Mouse (Mus musculus) liver, embryonic 12.5 days (tissue): ENCODE results near the gene Ptpn13. TPM values are rescaled to one million over a fixed set of nuclear protein-coding genes. Genes with fewer than 3 reads are reported as not detected.

Experiments used
- ATAC-seq: fragments of 200-750 bp; cut with Nextera tagmentation; 2 replicates; pipeline ENCODE4 v1.8.0; 2017; ENCODE audit warnings: moderate number of reproducible peaks, mild to moderate bottlenecking, moderate library complexity
- H3K27ac ChIP-seq: fragments of 300-500 bp; sonication (generic); 2 replicates; pipeline ENCODE4 v1.5.1; 2016; ENCODE audit warnings: mild to moderate bottlenecking
- H3K27me3 ChIP-seq: fragments of 300-500 bp; sonication (generic); replicated peaks from 2 replicates; pipeline ENCODE4 v1.6.1; 2016; ENCODE audit warnings: mild to moderate bottlenecking, moderate library complexity
- H3K36me3 ChIP-seq: fragments of 300-500 bp; sonication (generic); 2 replicates; pipeline ENCODE4 v1.6.1; 2016; ENCODE audit warnings: mild to moderate bottlenecking, moderate library complexity
- H3K4me1 ChIP-seq: fragments of 300-500 bp; sonication (generic); 2 replicates; pipeline ENCODE4 v1.6.1; 2016
- H3K4me2 ChIP-seq: fragments of 300-500 bp; sonication (generic); 2 replicates; pipeline ENCODE4 v1.6.1; 2016; ENCODE audit warnings: mild to moderate bottlenecking, moderate library complexity
- H3K4me3 ChIP-seq: fragments of 300-500 bp; sonication (generic); 2 replicates; pipeline ENCODE4 v1.5.1; 2016; ENCODE audit warnings: mild to moderate bottlenecking, moderate library complexity
- H3K9ac ChIP-seq: fragments of 300-500 bp; sonication (generic); 2 replicates; pipeline ENCODE4 v1.6.1; 2016; ENCODE audit warnings: mild to moderate bottlenecking, moderate library complexity
- H3K9me3 ChIP-seq: fragments of 300-500 bp; sonication (generic); replicated peaks from 2 replicates; pipeline ENCODE4 v1.6.1; 2016; ENCODE audit warnings: mild to moderate bottlenecking, moderate library complexity
- WGBS: fragments of 180-500 bp; shearing (Covaris S2); methylation state at CpG from one replicate; pipeline ENCODE4 v1.1.7; 2016; ENCODE audit not compliant: insufficient replicate concordance; 5-methylcytosine and 5-hydroxymethylcytosine counted together
- polyA plus RNA-seq: library from polyadenylated mRNA; unstranded; fragments of >200 nt; fragmentation: Nextera tagmentation; extraction: Ambion mirVana; gene quantifications from 2 replicates; pipeline ENCODE4 v1.2.1, GENCODE M21; 2016

The Ptpn13 gene
- polyA plus RNA-seq, 1 experiment from 2014 or later: 3.6 TPM

DNA sequence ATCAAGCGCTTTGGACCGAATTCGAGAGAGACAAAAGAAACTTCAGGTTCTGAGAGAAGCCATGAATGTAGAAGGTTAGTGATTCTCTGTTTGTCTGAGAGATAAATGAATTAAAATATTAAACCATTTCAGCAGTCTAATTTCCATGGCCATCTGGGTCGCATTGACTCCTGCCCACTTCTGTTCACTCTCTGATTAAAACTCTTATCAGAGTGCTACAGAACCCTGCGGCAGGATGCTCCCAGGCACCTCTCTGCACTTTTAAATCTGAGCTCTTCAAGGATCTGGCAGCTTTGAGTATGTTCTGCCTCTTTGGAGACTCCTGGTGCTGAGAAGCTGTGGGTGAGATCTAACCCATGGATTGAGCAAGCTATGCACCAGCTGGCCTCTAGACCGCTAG is 76.8 kb downstream of the Ptpn13 start:
- H3K36me3 ChIP-seq: no peaks in the 10 kb centered on the region
- no peak overlapping the region for H3K4me2 ChIP-seq
- H3K4me1 ChIP-seq: peaks cover 18% of the 10 kb centered on the region
- no peak overlapping the region for H3K27ac ChIP-seq
- no peak overlapping the region for H3K4me3 ChIP-seq
- no peak overlapping the region for H3K9ac ChIP-seq
- ATAC-seq: peak; percentile 63
- no peaks in the 10 kb centered on the region for H3K9me3 ChIP-seq
- WGBS: 61% methylated on average over 6 of the region's 6 CpGs
- H3K27me3 ChIP-seq: no peaks in the 10 kb centered on the region

DNA sequence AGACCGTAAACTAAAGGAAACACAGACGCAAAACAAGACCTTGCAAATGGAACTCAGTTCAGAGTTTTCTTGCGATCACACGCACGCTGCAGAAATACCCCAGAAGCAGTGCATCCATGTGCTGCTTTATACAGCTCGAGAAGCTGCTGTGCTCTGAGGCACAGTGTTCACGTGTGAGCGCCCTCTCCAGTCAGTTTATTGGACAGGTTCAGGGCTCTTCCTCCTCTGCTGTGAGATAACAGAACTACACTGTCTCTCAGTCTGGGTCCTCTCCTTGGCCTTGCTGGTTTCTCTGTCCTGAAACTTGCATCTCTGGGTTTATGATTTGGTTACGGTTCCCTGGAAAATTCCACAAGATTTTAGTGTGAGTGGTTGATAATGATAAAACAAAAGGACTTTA is 88.2 kb downstream of the Ptpn13 start:
- Histone ChIP-seq H3K4me2 (no peak overlapping the region), H3K9me3 (no peaks in the 10 kb centered on the region), H3K36me3 (no peaks in the 10 kb centered on the region), H3K4me3 (no peak overlapping the region), H3K9ac (no peak overlapping the region), H3K27me3 (no peaks in the 10 kb centered on the region), H3K27ac (no peak overlapping the region), H3K4me1 (no peaks in the 10 kb centered on the region)
- 66% methylated on average over 9 of the region's 9 CpGs for WGBS
- no peak for ATAC-seq

DNA sequence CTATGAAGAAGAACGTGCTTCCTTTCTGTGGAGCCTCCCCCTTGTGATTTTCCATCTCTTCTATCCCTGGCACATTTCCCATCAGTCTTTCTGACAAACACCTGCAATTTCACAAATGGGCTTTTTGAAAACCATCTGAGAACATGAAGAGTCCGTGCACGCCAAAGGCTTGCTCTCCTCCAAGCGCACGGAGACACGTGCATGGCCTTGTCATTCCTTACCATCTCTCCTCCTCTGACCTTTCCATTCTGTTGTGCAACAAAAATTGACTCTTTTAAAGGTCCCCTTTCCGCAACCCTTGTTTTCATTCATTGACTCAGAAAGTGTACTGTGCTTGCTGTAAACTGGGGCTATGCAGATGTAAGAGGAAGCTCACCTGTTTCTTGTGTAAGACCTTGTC is 89.4 kb downstream of the Ptpn13 start:
- no peak for ATAC-seq
- no peak overlapping the region for H3K4me2 ChIP-seq
- no peaks in the 10 kb centered on the region for H3K27me3 ChIP-seq
- peaks cover 8% of the 10 kb centered on the region; the same call in 1 of the 2 replicates for H3K4me1 ChIP-seq
- 78% methylated on average over 7 of the region's 7 CpGs for WGBS
- H3K36me3 ChIP-seq: no peaks in the 10 kb centered on the region
- H3K27ac ChIP-seq: no peak overlapping the region
- no peaks in the 10 kb centered on the region for H3K9me3 ChIP-seq
- no peak overlapping the region for H3K4me3 ChIP-seq
- H3K9ac ChIP-seq: no peak overlapping the region

DNA sequence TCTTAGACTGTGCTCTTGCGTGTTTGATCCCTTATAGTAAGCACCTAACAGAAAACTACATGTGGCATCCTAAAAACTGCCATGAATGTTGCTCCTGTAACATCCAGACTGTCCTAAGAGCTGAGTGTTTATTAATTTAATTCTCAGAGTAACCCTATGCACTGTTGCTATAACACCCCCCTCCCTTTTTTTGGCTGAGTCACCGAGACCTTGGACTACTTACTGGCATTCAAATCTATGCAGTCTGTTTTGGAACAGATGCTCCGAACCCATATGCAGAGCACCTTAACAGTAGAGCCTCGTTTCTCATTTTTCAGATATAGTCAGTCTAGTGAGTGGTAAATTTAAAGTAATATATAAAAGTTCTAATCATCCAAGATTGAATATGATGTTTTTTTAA is 90.9 kb downstream of the Ptpn13 start:
- H3K27me3 ChIP-seq: no peaks in the 10 kb centered on the region
- H3K9ac ChIP-seq: no peak overlapping the region
- H3K4me2 ChIP-seq: no peak overlapping the region
- no peak overlapping the region for H3K4me3 ChIP-seq
- no peak overlapping the region for H3K27ac ChIP-seq
- WGBS: 68% methylated on average over 4 of the region's 4 CpGs
- no peaks in the 10 kb centered on the region for H3K36me3 ChIP-seq
- no peak for ATAC-seq
- H3K9me3 ChIP-seq: no peaks in the 10 kb centered on the region
- peaks cover 8% of the 10 kb centered on the region; the same call in 1 of the 2 replicates for H3K4me1 ChIP-seq

DNA sequence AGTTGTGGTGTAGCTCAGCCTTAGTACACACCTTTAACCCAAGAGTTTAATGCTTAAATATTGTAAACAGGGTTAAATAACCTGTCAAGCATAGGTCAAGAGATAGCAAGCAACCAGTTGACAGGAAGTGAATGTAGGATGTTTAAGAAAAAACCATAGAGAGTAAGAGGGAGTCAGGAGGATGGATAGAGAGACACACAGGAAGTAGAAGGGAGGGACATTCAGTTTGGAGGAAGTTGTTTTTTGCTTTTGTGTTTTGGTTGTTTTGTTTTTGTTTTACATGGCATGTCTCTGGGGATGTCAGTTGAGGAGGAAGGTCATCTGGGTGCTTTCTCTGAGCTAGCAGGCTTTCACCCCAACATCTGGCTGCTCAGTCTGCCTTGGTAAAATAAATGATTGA is 91.6 kb downstream of the Ptpn13 start:
- H3K9me3 ChIP-seq: no peaks in the 10 kb centered on the region
- ATAC-seq: no peak
- no peak overlapping the region for H3K4me3 ChIP-seq
- no peak overlapping the region for H3K4me2 ChIP-seq
- H3K27ac ChIP-seq: no peak overlapping the region
- H3K36me3 ChIP-seq: no peaks in the 10 kb centered on the region
- no peaks in the 10 kb centered on the region for H3K27me3 ChIP-seq
- no peak overlapping the region for H3K9ac ChIP-seq
- peaks cover 8% of the 10 kb centered on the region; the same call in 1 of the 2 replicates for H3K4me1 ChIP-seq

- peaks cover 8% of the 10 kb centered on the region; the same call in 1 of the 2 replicates for H3K4me1 ChIP-seq
- WGBS: 74% methylated on average over 6 of the region's 6 CpGs
- H3K27me3 ChIP-seq: no peaks in the 10 kb centered on the region
- H3K36me3 ChIP-seq: no peaks in the 10 kb centered on the region
- H3K4me3 ChIP-seq: no peak overlapping the region
- no peak overlapping the region for H3K27ac ChIP-seq
- no peak overlapping the region for H3K4me2 ChIP-seq
- no peak overlapping the region for H3K9ac ChIP-seq
- H3K9me3 ChIP-seq: no peaks in the 10 kb centered on the region
- no peak for ATAC-seq
Observed at GRCm38 (mm10) chr5:103517641-103518040, 92.6 kb downstream of the Ptpn13 start.

- H3K4me2 ChIP-seq: no peak overlapping the region
- no peaks in the 10 kb centered on the region for H3K27me3 ChIP-seq
- peaks cover 8% of the 10 kb centered on the region; the same call in 1 of the 2 replicates for H3K4me1 ChIP-seq
- H3K9me3 ChIP-seq: no peaks in the 10 kb centered on the region
- no peaks in the 10 kb centered on the region for H3K36me3 ChIP-seq
- no peak for ATAC-seq
- H3K9ac ChIP-seq: no peak overlapping the region
- H3K4me3 ChIP-seq: no peak overlapping the region
- WGBS: 72% methylated on average over 14 of the region's 14 CpGs
- H3K27ac ChIP-seq: no peak overlapping the region
Observed at GRCm38 (mm10) chr5:103518797-103519468, 93.9 kb downstream of the Ptpn13 start.

GRCm38 (mm10) chr5:103522371-103522770 is 97.4 kb downstream of the Ptpn13 start:
- Histone ChIP-seq H3K36me3 (no peaks in the 10 kb centered on the region), H3K4me3 (no peak overlapping the region), H3K27me3 (no peaks in the 10 kb centered on the region), H3K9ac (no peak overlapping the region), H3K4me1 (peaks cover 8% of the 10 kb centered on the region; the same call in 1 of the 2 replicates), H3K27ac (no peak overlapping the region), H3K9me3 (no peaks in the 10 kb centered on the region), H3K4me2 (no peak overlapping the region)
- no peak for ATAC-seq
- 59% methylated on average over 3 of the region's 3 CpGs for WGBS

- 83% methylated on average over 20 of the region's 20 CpGs for WGBS
- Histone ChIP-seq H3K27ac (no peak overlapping the region), H3K9me3 (no peaks in the 10 kb centered on the region)
Observed at GRCm38 (mm10) chr5:103526668-103527436, 101.9 kb downstream of the Ptpn13 start.

DNA sequence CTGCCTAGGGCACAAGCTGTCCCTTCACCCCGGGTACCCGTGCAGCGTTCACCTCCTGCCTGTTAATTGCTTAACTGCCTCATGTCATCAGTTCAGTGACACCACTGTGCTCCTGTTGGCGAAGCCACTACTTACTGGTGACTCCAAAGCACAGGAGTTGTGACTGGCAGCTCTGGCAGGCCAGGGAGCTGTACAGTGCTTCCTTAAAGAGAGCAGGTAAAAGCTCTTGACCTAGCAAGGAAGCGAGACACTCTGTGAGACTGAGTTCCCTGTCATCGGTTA is 102.4 kb downstream of the Ptpn13 start:
- Histone ChIP-seq H3K9ac (no peak overlapping the region), H3K4me2 (no peak overlapping the region), H3K4me3 (no peak overlapping the region), H3K4me1 (no peaks in the 10 kb centered on the region), H3K27me3 (no peaks in the 10 kb centered on the region), H3K9me3 (no peaks in the 10 kb centered on the region), H3K27ac (no peak overlapping the region), H3K36me3 (no peaks in the 10 kb centered on the region)
- no peak for ATAC-seq
- 79% methylated on average over 6 of the region's 6 CpGs for WGBS

More at GRCm38 (mm10) chr5:103526668-103527436, 101.9 kb downstream of the Ptpn13 start:
- Histone ChIP-seq H3K27me3 (no peaks in the 10 kb centered on the region), H3K36me3 (no peaks in the 10 kb centered on the region), H3K4me1 (no peaks in the 10 kb centered on the region), H3K4me2 (no peak overlapping the region), H3K4me3 (no peak overlapping the region), H3K9ac (no peak overlapping the region)
- no peak for ATAC-seq

- ATAC-seq: no peak
- Histone ChIP-seq H3K9me3 (no peaks in the 10 kb centered on the region), H3K27ac (no peak overlapping the region), H3K4me3 (no peak overlapping the region), H3K4me2 (no peak overlapping the region), H3K27me3 (no peaks in the 10 kb centered on the region), H3K9ac (no peak overlapping the region), H3K4me1 (no peaks in the 10 kb centered on the region), H3K36me3 (no peaks in the 10 kb centered on the region)
- WGBS: 71% methylated on average over 9 of the region's 9 CpGs
Observed at GRCm38 (mm10) chr5:103530214-103530613, 105.2 kb downstream of the Ptpn13 start.

DNA sequence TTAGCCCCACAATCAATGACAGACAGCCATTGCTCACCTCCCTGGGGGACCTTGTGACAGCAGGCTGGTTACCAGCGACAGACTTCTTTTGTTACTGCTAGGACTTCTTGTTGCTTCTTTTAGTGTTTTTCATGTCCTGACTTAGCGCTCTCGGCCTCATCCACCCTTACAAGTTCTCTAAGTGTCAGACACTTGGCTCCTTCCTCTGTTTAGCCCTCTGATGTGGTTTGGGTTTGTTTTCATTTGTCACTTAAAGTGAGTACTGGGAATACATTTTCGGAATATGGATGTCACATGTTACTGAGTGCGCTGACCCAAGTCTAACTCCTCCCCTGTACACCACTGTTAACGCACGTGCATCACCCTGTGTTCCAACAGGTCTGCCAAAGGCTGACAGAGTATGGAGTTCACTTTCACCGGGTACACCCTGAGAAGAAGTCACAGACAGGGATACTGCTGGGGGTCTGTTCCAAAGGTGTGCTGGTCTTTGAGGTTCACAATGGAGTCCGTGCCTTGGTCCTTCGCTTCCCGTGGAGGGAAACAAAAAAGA is 107.9 kb downstream of the Ptpn13 start:
- no peak overlapping the region for H3K4me2 ChIP-seq
- H3K27ac ChIP-seq: no peak overlapping the region
- no peaks in the 10 kb centered on the region for H3K9me3 ChIP-seq
- no peak overlapping the region for H3K9ac ChIP-seq
- no peaks in the 10 kb centered on the region for H3K4me1 ChIP-seq
- WGBS: 80% methylated on average over 11 of the region's 11 CpGs
- H3K36me3 ChIP-seq: no peaks in the 10 kb centered on the region
- no peaks in the 10 kb centered on the region for H3K27me3 ChIP-seq
- no peak overlapping the region for H3K4me3 ChIP-seq
- no peak for ATAC-seq
